Mouse (Mus musculus) adrenal gland, adult (tissue): ENCODE measurements around the gene Ywhag.

Experiments
- DNase-seq, 2 experiments: peaks; one replicate each; pipeline ENCODE4 v3.0.0; 2022 to 2023; ENCODE audit warnings: low spot score in 1 of 2; ENCODE audit not compliant: inconsistent age in 2 of 2

Ywhag gene

GRCm38 (mm10) chr5:135916051-135916565 lies 18.3 kb downstream of the Ywhag start:
- no peak for DNase-seq

GRCm38 (mm10) chr5:135914156-135914555 lies 20.3 kb downstream of the Ywhag start:
- peak; percentile 71 to 84 for DNase-seq

- no peak for DNase-seq
Measured at GRCm38 (mm10) chr5:135913201-135913600, 21.2 kb downstream of the Ywhag start.

GRCm38 (mm10) chr5:135911633-135912220 lies 22.7 kb downstream of the Ywhag start:
- peak in 1 of 2 experiments; percentile 83 for DNase-seq

GRCm38 (mm10) chr5:135910813-135911212 lies 23.6 kb downstream of the Ywhag start:
- DNase-seq: no peak

GRCm38 (mm10) chr5:135909646-135910045 lies 24.8 kb downstream of the Ywhag start:
- DNase-seq: peak in 1 of 2 experiments; percentile 68

- peak in 1 of 2 experiments; percentile 69 for DNase-seq
Measured at GRCm38 (mm10) chr5:135908989-135909388, 25.4 kb downstream of the Ywhag start.

- no peak for DNase-seq
Measured at GRCm38 (mm10) chr5:135908185-135908584, 26.2 kb downstream of the Ywhag start.

GRCm38 (mm10) chr5:135907256-135907655 lies 27.2 kb downstream of the Ywhag start:
- DNase-seq: peak; percentile 86 to 94

GRCm38 (mm10) chr5:135906846-135907245 lies 27.6 kb downstream of the Ywhag start:
- peak in 1 of 2 experiments; percentile 51 for DNase-seq

- peak in 1 of 2 experiments; percentile 47 for DNase-seq
Measured at GRCm38 (mm10) chr5:135905320-135906225, 28.8 kb downstream of the Ywhag start.

GRCm38 (mm10) chr5:135904259-135904658 lies 30.2 kb downstream of the Ywhag start:
- DNase-seq: no peak

GRCm38 (mm10) chr5:135903551-135904151 lies 30.8 kb downstream of the Ywhag start:
- DNase-seq: peak; percentile 95 to 99

GRCm38 (mm10) chr5:135903058-135903457 lies 31.4 kb downstream of the Ywhag start:
- no peak for DNase-seq

- peak in 1 of 2 experiments; percentile 77 for DNase-seq
Measured at GRCm38 (mm10) chr5:135901354-135902095, 32.9 kb downstream of the Ywhag start.

- DNase-seq: peak in 1 of 2 experiments; percentile 44
Measured at GRCm38 (mm10) chr5:135900701-135901100, 33.7 kb downstream of the Ywhag start.

GRCm38 (mm10) chr5:135899833-135900232 lies 34.6 kb downstream of the Ywhag start:
- peak in 1 of 2 experiments; percentile 67 for DNase-seq

GRCm38 (mm10) chr5:135898995-135899394 lies 35.4 kb downstream of the Ywhag start:
- DNase-seq: no peak

- peak in 1 of 2 experiments; percentile 84 for DNase-seq
Measured at GRCm38 (mm10) chr5:135898028-135898427, 36.4 kb downstream of the Ywhag start.

- DNase-seq: peak in 1 of 2 experiments; percentile 55
Measured at GRCm38 (mm10) chr5:135894958-135895357, 39.5 kb downstream of the Ywhag start.
